Mouse (Mus musculus) forebrain, embryonic 15.5 days (tissue): ENCODE results near the gene Krt28. TPM values are rescaled to one million over a fixed set of nuclear protein-coding genes. Genes with fewer than 3 reads are reported as not detected.

ENCODE experiments used
- ATAC-seq: fragments of 200-750 bp; cut with Nextera tagmentation; replicated peaks from 2 replicates; pipeline ENCODE4 v1.8.0; 2017; ENCODE audit warnings: mild to moderate bottlenecking, moderate TSS enrichment, moderate library complexity
- H3K27ac ChIP-seq: fragments of 300-500 bp; sonication (generic); replicated peaks from 2 replicates; pipeline ENCODE4 v1.5.1; 2015; ENCODE audit warnings: mild to moderate bottlenecking, inconsistent platforms
- H3K27me3 ChIP-seq: fragments of 300-500 bp; sonication (generic); 2 replicates; pipeline ENCODE4 v1.6.1; 2015; ENCODE audit warnings: inconsistent platforms
- H3K36me3 ChIP-seq: fragments of 300-500 bp; sonication (generic); 2 replicates; pipeline ENCODE4 v1.6.1; 2015; ENCODE audit warnings: mild to moderate bottlenecking, inconsistent platforms
- H3K4me1 ChIP-seq: fragments of 300-500 bp; sonication (generic); 2 replicates; pipeline ENCODE4 v1.6.1; 2015; ENCODE audit warnings: inconsistent platforms
- H3K4me2 ChIP-seq: fragments of 300-500 bp; sonication (generic); replicated peaks from 2 replicates; pipeline ENCODE4 v1.6.1; 2015; ENCODE audit warnings: mild to moderate bottlenecking, inconsistent platforms
- H3K4me3 ChIP-seq: fragments of 300-500 bp; sonication (generic); 2 replicates; pipeline ENCODE4 v1.5.1; 2015; ENCODE audit warnings: mild to moderate bottlenecking, inconsistent platforms
- H3K9ac ChIP-seq: fragments of 300-500 bp; sonication (generic); replicated peaks from 2 replicates; pipeline ENCODE4 v1.6.1; 2015; ENCODE audit warnings: mild to moderate bottlenecking, inconsistent platforms
- H3K9me3 ChIP-seq: fragments of 300-500 bp; sonication (generic); 2 replicates; pipeline ENCODE4 v1.6.1; 2016; ENCODE audit warnings: inconsistent platforms
- WGBS: fragments of 180-500 bp; shearing (Covaris S2); methylation state at CpG from one replicate; pipeline ENCODE4 v1.1.7; 2015; ENCODE audit warnings: mixed read lengths; 5-methylcytosine and 5-hydroxymethylcytosine counted together
- polyA plus RNA-seq: library from polyadenylated mRNA; unstranded; fragments of >200 nt; fragmentation: Nextera tagmentation; extraction: Ambion mirVana; gene quantifications from 2 replicates; pipeline ENCODE4 v1.2.1, GENCODE M21; 2015

Krt28 gene
- polyA plus RNA-seq, 1 experiment from 2014 or later = 0.14 TPM

GRCm38 (mm10) chr11:99392492-99392891 lies 17.8 kb upstream of the Krt28 start:
- ATAC-seq = no peak
- Histone ChIP-seq H3K9me3 (no peaks in the 10 kb centered on the region), H3K27ac (no peak overlapping the region; the same call in 1 of the 2 replicates), H3K4me3 (no peak overlapping the region), H3K9ac (no peak overlapping the region), H3K4me1 (no peaks in the 10 kb centered on the region), H3K27me3 (no peaks in the 10 kb centered on the region), H3K36me3 (no peaks in the 10 kb centered on the region), H3K4me2 (no peak overlapping the region)
- WGBS = 81% methylated on average over 10 of the region's 10 CpGs

DNA sequence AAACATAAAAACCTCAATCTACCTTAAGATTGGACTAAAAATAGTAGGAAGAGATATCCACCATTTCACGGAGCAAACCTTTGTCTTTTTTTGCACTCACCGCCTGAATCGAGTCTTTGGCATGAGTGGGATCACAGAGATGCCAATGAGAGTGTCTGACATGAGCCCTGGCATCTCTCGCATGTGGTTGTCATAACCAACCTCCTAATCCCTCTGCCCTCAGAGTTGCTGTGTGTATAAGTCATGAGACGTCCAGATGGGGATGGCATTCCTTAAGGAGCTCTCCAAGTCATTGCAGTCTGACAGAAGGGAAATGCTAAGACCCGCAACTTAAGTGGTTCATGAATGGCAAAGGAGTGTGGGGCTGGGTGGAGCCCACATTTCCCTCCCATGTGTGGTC lies 16.7 kb upstream of the Krt28 start:
- H3K9me3 ChIP-seq = no peaks in the 10 kb centered on the region
- H3K4me2 ChIP-seq = no peak overlapping the region
- no peak overlapping the region for H3K27ac ChIP-seq
- 83% methylated on average over 6 of the region's 6 CpGs for WGBS
- peaks cover 8% of the 10 kb centered on the region; the same call in 1 of the 2 replicates for H3K4me1 ChIP-seq
- no peak for ATAC-seq
- no peaks in the 10 kb centered on the region for H3K27me3 ChIP-seq
- no peak overlapping the region for H3K4me3 ChIP-seq
- H3K9ac ChIP-seq = no peak overlapping the region
- no peaks in the 10 kb centered on the region for H3K36me3 ChIP-seq

GRCm38 (mm10) chr11:99390866-99391265 lies 16.2 kb upstream of the Krt28 start:
- H3K27ac ChIP-seq = peak overlapping the region; percentile 23; the same call in 1 of the 2 replicates
- no peak for ATAC-seq
- H3K4me1 ChIP-seq = peaks cover 8% of the 10 kb centered on the region; the same call in 1 of the 2 replicates
- H3K9me3 ChIP-seq = no peaks in the 10 kb centered on the region
- no peak overlapping the region for H3K4me2 ChIP-seq
- no peaks in the 10 kb centered on the region for H3K27me3 ChIP-seq
- H3K36me3 ChIP-seq = no peaks in the 10 kb centered on the region
- no peak overlapping the region for H3K9ac ChIP-seq
- H3K4me3 ChIP-seq = no peak overlapping the region
- 81% methylated on average over 7 of the region's 7 CpGs for WGBS

DNA sequence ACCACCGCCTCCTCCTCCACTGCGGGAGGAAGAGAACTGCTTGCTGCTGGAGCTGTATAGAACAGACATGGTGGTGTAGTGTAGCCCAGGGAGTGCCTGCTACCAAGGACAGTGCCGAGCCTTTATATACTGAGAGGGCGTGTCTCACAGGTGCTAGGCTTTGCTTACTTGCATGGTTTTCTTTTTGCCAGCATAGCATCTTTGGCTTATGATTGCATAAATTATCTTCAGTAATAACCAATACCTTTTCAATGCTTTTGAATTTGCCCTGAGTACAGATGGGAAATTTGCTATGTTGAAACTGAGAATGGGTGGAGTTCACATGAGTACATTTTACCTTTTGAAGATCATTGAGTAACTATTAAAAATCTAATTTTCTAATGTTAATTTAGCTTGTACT lies 14.6 kb upstream of the Krt28 start, which contains the start of gene Krt10:
Krt10 (minus strand) TSS at position 101 of the 400 bp plus-strand sequence.
- H3K9ac ChIP-seq = no peak within 1 kb of the TSS
- no peaks in the 10 kb centered on the region for H3K27me3 ChIP-seq
- no peak within 1 kb of the TSS for H3K4me3 ChIP-seq
- 78% methylated on average over 4 of the region's 4 CpGs for WGBS
- no peaks in the 10 kb centered on the region for H3K9me3 ChIP-seq
- no peak within 1 kb of the TSS for H3K4me2 ChIP-seq
- no peaks in the 10 kb centered on the region for H3K36me3 ChIP-seq
- H3K27ac ChIP-seq = no peak within 1 kb of the TSS
- peaks cover 10% of the 10 kb centered on the region; the same call in 1 of the 2 replicates for H3K4me1 ChIP-seq
- ATAC-seq = no peak

DNA sequence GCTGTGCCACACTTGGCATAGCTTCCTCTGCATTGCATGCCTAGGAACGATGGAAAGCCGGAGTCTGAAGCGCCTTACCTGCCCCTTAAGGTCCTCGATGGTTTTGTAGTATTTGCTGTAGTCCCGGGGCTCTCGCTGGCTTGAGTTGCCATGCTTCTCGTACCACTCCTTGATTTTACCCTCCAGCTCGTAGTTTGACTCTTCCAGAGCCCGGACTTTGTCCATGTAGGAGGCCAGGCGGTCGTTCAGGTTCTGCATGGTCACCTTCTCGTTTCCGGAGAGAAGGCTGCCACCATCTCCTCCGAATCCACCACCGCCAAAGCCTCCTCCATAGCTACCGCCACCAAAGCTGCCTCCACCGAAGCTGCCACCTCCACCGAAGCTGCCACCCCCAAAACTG lies 14.0 kb upstream of the Krt28 start:
- Histone ChIP-seq H3K4me2 (no peak overlapping the region), H3K27me3 (no peaks in the 10 kb centered on the region), H3K9me3 (no peaks in the 10 kb centered on the region), H3K9ac (no peak overlapping the region), H3K4me3 (no peak overlapping the region), H3K36me3 (no peaks in the 10 kb centered on the region), H3K4me1 (peaks cover 10% of the 10 kb centered on the region; the same call in 1 of the 2 replicates), H3K27ac (no peak overlapping the region)
- 92% methylated on average over 18 of the region's 18 CpGs for WGBS
- ATAC-seq = no peak

DNA sequence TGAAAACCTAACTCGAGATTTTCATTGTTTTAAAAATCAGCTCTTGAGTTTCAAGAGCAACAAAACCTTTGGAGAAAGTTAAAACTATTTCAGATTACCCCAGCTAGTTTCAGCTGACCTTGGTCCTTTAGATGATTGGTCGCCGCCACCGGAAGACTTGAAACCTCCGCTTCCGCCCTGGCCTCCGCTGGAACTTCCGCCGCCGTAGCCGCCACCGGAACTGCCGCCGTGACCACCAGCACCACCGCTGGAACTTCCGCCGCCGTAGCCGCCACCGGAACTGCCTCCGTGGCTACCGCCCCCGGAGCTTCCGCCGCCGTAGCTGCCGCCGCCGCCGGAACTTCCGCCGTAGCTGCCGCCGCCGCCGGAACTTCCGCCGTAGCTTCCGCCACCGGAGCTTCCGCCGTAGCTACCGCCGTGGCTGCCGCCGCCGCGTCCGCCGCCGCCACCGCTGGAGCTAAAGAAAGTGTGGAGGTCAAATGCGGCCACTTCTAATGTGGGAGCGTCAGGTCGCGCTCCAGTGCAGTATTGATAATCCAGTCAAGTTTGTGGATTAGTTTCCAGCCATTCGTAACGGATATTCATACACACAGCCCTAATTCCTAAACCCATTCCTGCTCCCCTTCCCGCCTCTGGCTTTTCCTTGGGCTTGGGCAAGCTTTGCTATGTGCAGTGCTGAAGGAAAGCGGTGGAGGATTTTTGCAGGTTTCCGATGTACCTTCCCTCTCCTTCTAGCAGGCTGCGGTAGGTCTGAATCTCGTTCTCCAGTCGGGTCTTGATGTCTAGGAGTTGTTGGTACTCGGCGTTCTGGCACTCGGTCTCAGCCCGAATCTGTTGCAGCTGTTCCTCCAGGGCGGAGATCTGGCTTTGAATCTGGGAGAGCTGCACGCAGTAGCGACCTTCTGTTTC lies 11.4 kb upstream of the Krt28 start:
- Histone ChIP-seq H3K27ac (peak overlapping the region; percentile 95), H3K9me3 (no peaks in the 10 kb centered on the region), H3K4me1 (peaks cover 10% of the 10 kb centered on the region; the same call in 1 of the 2 replicates), H3K4me3 (peak overlapping the region; percentile 51), H3K27me3 (peaks cover 5% of the 10 kb centered on the region), H3K36me3 (no peaks in the 10 kb centered on the region), H3K9ac (peak overlapping the region; percentile 46), H3K4me2 (peak overlapping the region; percentile 54)
- 1% methylated on average over 71 of the region's 71 CpGs for WGBS
- peak; percentile 90 for ATAC-seq

DNA sequence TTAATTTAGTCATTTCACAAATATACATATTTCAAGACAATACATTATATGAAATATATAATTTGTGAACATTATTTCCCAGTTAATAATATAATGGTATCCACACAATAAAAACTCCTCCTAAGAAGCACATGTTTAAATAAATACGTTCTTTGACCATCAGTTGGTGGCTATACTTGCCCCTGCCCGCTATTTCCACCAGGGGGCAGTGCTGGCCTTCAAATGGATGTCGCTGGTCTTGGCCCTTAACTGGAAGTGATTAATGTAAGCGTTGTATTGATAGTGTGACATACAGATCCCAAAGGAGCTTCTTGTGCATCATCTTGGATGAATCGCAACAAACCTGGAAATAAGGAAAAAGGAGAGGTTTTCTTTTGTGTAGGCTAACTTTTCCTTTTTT lies 4.9 kb upstream of the Krt28 start:
- Histone ChIP-seq H3K4me3 (no peak overlapping the region), H3K4me2 (no peak overlapping the region), H3K36me3 (no peaks in the 10 kb centered on the region), H3K4me1 (no peaks in the 10 kb centered on the region), H3K9me3 (no peaks in the 10 kb centered on the region), H3K9ac (no peak overlapping the region), H3K27ac (no peak overlapping the region), H3K27me3 (peaks cover 5% of the 10 kb centered on the region)
- 15% methylated on average over 5 of the region's 5 CpGs for WGBS
- ATAC-seq = no peak

DNA sequence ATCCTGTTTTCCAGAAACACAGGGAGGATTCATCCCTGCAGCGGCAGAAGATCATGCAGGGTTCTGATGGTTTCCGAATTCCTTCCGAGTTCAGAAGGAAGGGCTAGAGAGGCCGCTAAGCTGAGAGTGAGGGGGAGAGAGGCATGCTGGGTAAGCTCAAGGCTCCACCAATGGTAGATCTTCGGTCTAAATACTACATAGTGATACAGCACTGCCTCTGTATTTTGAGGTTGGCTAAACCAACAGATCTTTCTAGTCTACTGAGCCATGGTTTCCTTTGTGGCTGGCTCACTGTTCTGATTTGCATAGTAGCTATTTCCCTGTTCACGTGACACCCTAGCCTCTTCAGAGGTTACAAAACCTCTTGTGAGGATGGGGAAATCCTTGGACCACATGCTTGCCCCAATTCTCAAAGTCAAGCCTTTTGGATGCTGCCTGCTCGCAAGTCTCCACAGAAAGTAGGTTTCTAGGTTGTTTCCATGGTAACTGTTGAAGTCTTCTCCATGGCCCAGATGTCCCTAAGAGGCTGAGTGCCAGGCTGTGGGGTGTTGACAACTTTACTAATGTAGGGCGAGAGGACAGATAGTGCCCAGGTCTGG lies 4.8 kb downstream of the Krt28 start:
- WGBS = 80% methylated on average over 8 of the region's 8 CpGs
- no peak for ATAC-seq

GRCm38 (mm10) chr11:99369229-99369628 lies 5.5 kb downstream of the Krt28 start:
- H3K36me3 ChIP-seq = no peaks in the 10 kb centered on the region
- H3K9me3 ChIP-seq = no peaks in the 10 kb centered on the region
- WGBS = 5% methylated on average over 3 of the region's 3 CpGs
- H3K4me1 ChIP-seq = no peaks in the 10 kb centered on the region
- no peak overlapping the region for H3K4me3 ChIP-seq
- no peak overlapping the region for H3K9ac ChIP-seq
- H3K4me2 ChIP-seq = no peak overlapping the region
- no peak overlapping the region for H3K27ac ChIP-seq
- no peak for ATAC-seq
- H3K27me3 ChIP-seq = no peaks in the 10 kb centered on the region

More for the DNA sequence above, 4.8 kb downstream of the Krt28 start:
- Histone ChIP-seq H3K27me3 (no peaks in the 10 kb centered on the region), H3K36me3 (no peaks in the 10 kb centered on the region), H3K9ac (no peak overlapping the region), H3K4me2 (no peak overlapping the region), H3K4me3 (no peak overlapping the region), H3K27ac (no peak overlapping the region), H3K9me3 (no peaks in the 10 kb centered on the region), H3K4me1 (no peaks in the 10 kb centered on the region)

GRCm38 (mm10) chr11:99366791-99367190 lies 7.9 kb downstream of the Krt28 start:
- Histone ChIP-seq H3K9ac (no peak overlapping the region), H3K9me3 (no peaks in the 10 kb centered on the region), H3K27me3 (no peaks in the 10 kb centered on the region), H3K4me2 (no peak overlapping the region), H3K27ac (no peak overlapping the region), H3K4me1 (no peaks in the 10 kb centered on the region), H3K36me3 (no peaks in the 10 kb centered on the region), H3K4me3 (no peak overlapping the region)
- 52% methylated on average over 10 of the region's 10 CpGs for WGBS
- no peak for ATAC-seq

- WGBS = 22% methylated on average over 9 of the region's 9 CpGs
- no peak overlapping the region for H3K4me3 ChIP-seq
- H3K4me2 ChIP-seq = no peak overlapping the region
- H3K4me1 ChIP-seq = no peaks in the 10 kb centered on the region
- no peak for ATAC-seq
- no peaks in the 10 kb centered on the region for H3K9me3 ChIP-seq
- no peaks in the 10 kb centered on the region for H3K36me3 ChIP-seq
- H3K9ac ChIP-seq = no peak overlapping the region
- no peaks in the 10 kb centered on the region for H3K27me3 ChIP-seq
- no peak overlapping the region for H3K27ac ChIP-seq
These were observed 10.3 kb downstream of the Krt28 start for GRCm38 (mm10) chr11:99364412-99364811.

GRCm38 (mm10) chr11:99361423-99361822 lies 13.3 kb downstream of the Krt28 start:
- no peaks in the 10 kb centered on the region for H3K27me3 ChIP-seq
- H3K4me3 ChIP-seq = no peak overlapping the region
- ATAC-seq = no peak
- no peaks in the 10 kb centered on the region for H3K4me1 ChIP-seq
- WGBS = 92% methylated on average over 8 of the region's 8 CpGs
- H3K9ac ChIP-seq = no peak overlapping the region
- no peaks in the 10 kb centered on the region for H3K9me3 ChIP-seq
- no peaks in the 10 kb centered on the region for H3K36me3 ChIP-seq
- H3K27ac ChIP-seq = no peak overlapping the region
- H3K4me2 ChIP-seq = no peak overlapping the region
